Mouse (Mus musculus) NIH3T3 (cell line): Measurements from ENCODE around the gene Pik3cd.
A peak's percentile ranks its signal among the peaks of the same experiment; 100 is the strongest.

Experiments
- DNase-seq: peaks from one replicate; pipeline ENCODE4 v3.0.0-alpha.2; 2012; ENCODE audit warnings: low read depth

Gene Pik3cd

DNA sequence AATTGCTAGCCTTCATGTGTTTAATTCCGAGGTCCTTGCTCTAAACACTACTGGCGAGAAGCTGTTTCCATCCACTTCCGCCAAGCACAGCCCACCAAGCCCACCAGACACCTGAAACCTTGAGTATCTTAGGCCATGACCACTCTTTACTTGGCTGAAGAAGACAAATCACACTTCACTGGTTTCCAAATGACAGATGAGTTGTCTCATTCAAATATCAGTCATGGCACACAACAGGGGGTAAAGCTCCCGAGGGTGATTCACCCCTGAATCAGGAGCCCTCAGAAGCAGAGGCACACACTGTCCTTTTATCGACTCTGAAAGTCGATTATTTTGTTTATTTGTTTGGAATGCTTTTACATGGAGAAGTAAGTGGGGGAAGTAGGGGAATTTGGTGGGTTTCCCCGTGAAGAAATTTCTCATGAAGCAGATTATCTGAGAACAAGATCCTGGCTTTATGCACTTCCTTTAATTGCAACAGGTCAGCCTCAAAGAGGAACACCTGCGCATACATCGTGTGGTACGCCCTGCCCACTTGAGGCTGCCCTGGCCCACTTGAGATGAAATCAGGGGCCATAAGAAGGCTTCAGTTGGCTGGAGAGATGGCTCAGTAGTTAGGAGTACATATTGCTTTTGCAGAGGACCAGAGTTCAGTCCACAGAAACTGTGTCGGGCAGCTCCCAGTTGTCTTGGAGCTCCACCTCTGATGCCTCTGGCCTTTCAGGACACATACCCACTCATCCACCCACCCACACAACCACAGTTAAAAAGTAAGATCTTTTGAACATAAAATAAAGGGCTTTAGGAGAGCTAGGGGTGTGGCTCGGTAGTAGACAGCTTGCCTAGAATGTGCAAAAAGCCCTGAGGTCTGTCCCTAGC, 12.3 kb downstream of the Pik3cd start:
- DNase-seq = no peak

DNA sequence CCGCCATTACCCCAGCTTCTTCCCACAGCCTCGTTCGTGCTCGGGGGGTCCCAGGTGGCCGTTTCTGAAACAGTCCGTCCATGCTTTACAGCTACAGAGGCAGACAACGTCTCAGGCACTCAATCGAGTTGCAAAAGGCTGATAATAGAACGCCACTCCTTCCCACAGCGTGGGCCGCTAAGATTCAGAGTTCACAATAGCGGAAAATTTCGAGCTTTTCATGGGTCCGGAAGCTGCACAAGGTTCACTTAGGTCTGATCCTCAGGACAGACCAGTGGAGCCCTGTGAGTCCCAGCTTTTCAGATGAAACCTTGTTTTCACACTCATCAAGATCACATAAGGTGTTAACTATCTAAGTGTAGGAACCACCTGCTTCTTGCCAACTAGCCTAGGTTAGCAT, 13.5 kb downstream of the Pik3cd start:
- DNase-seq = no peak

DNA sequence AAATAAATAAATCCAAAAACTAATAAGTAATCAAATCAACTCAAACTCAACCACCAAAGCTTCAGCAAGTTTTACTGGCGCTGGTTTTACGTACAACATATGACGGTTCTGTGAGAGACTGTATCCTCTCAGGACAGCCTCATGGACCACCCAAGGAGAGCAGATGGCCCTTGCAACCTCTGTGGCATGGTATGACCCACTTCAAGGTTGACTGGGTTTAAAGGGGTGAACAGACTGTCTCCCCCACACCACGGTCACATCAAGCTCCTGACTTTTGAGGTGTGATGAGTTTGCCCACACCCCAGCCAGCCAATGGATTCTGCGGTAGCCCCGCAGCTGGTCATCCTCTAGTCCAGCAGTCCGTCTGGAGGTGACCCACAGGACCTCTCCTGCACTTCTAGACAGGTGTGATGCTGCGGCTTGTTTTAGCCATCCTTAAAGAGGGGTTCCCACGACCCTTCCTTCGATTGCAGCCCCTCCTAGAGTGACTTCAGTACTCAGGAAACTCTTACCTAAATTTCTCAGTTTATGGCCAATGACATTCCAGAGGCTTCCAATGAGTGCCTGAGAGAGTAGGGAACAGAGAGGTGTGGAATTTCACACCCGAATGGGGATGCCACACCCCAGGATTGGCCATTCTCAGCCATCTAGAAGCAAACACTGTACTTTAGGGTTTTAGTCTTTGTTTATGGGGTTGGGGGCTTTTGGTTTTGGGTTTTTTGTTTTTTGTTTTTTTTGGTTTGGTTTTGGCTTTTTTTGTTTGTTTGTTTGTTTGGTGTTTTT, 17.3 kb downstream of the Pik3cd start:
- DNase-seq = no peak

DNA sequence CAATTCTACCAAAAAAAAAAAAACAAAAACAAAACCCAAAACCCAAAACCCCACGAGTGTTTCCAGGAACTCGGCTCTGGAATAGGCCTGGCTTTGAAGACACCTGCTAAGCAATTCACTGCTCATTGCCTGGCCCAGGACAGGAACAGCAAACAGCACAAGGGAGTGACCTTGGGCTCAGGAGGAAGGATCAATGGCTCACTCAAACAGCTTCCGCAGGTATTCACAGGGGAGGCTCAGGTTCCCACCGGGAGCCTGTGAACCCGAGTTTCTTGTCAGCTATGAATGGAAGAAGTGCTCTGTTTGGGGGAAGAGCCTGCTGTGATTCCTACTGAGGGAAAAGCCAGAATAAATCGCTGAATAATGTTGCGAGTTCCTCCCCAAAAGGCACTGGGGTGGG, 18.5 kb downstream of the Pik3cd start:
- DNase-seq = no peak

DNA sequence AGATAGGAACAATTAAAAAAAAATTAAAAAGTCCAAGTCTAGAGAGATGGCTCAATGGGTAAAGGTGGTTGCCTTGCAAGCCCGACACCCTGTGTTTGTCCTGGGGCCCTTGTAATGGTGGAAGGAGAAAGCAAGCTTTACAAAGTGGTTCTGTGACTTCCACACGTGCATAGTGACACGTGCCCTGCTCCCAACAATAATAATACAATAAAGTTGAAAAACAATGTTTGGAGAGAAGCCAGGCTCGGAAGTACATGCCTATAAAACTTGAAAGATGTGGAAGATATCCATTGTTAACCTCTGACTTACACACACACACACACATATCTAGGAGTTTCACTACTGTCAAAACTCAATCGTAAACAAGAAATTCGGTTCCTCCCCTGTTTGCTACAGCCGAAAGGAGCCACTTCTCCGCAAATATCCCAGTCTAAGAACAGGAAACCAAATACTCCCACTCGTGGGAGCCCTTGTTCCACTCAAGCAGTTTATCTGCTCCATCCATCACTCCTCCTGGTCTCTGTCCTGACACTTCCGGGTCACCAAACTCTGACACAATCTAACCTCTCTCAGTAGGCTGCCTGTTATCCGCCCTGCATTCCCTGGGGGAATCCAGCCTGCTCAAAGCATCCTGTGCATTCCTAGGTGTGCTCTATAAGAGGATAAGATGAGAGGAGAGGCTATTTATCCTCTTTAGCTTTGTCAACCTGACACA, 23.2 kb downstream of the Pik3cd start:
- DNase-seq = no peak

DNA sequence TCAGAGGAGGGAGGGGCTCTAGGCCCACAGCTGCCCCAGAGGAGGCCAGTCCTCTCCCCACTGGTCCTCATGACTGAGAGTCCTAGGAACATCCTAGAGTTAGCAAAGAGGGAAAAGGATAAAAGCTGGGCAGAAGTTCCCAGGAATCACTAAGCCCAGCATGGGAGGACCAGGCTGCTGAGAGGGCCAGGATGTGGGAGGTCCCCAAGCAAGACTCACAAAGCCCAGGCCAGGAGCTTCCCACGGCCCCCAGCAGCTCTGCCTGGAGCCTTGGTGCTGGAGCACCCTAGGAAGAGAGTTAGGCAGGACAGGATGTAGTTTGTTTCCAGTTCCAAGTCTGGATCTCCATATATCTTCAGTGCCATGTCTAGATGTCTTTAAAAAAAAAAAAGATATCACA, 24.4 kb downstream of the Pik3cd start:
- DNase-seq = no peak

DNA sequence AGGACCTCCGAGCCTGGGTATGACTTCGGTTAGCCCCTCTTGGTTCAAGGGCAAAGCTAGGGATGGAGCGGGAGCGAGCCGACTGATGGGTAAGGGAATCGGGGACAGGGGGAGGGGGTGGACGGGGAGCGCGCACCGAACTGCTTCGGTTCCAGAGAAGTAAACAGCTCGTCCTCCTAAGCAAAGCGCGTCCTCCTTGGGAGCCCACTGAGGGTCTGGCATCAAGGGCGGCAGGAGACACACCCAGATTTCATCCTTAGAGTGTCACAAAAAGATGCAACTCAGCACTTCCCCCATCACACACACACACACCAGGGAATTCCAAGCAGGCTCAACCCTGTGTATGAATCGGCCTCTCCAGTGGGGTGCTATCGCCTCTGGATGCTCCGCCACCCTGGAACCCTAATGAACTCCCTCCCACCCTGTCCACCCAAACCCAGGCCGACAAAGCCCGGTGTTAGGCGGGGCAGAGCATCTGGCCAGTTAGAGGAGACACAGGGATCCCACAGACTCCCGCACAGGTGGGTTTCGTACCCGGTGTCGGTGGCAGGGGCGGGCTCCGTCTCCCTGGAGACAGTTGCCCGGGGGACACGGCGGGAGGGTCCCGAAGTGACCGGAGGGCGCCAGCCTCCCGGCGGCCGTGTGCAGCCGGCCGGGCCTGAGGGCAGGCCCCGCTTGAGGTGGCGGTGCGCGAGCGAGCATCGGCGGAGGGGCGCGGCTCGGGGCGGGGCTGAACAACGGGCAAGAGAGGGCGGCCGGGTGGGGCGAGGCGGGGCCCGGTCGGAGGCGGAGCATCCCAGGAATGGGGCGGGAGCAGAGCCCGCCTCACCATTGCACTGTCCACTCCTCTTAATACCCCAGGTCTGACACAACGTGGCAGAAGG, 26.8 kb downstream of the Pik3cd start:
- DNase-seq = peak; percentile 84

DNA sequence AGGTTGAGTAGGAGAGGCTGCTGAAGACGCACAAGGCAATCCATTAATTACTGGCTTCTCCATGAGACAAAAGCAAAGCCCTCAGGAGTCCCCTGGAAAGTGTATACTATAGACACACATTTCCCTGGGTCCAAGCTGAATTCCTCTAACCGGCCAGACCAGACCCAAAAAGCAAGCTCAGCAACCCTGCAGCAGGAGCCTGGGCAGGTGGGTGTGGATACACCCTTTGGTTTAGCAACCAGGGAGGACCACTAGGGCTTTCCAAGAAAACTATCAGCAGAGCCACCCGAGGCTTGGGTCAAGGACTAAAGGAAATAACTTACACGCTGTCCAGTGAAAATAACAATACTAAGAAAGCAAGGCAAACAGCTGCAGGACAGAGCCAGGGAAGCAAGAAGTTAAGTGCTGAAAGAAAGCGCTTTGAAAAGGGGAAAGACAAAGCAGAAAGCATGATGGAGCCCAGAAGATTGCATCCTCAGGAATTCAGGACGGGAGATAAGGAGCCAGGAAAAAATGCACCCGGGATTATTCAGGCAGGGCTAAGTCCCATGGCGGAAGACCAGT, 27.5 kb downstream of the Pik3cd start:
- no peak for DNase-seq

DNA sequence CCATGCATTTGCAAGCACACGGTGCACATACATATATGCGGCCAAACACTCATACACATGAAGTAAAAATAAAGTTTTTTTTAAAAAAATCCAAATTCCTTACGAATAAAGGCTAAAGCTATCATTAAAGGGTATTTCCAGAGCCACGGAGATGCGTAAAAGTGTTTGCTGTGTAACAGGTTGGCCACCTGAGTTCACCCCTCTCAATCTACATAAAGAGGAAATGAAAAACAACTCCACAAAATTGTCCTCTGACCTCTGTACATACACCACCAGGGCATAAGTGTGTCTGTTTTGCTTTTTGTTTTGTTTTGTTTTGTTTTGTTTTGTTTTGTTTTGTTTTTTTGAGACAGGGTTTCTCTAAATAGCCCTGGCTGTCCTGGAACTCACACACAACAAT, 29.6 kb downstream of the Pik3cd start:
- DNase-seq = no peak

DNA sequence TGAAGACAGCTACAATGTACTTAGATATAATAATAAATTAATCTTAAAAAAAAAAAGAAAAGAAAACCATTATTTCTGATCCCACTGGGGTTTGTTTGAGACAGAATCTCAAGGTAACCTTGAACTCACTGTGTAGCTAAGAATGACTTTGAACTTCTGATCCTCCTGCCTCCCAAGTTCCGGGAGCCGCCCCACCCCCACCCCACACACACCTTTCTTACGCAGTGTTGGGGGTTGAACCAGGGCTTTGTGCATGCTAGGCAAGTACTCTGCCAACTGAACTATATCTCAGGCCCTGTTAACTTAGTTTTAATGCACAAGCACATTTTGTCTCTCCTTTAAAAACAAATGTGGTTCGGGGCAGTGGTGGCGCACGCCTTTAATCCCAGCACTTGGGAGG, 31.2 kb downstream of the Pik3cd start:
- DNase-seq = no peak

DNA sequence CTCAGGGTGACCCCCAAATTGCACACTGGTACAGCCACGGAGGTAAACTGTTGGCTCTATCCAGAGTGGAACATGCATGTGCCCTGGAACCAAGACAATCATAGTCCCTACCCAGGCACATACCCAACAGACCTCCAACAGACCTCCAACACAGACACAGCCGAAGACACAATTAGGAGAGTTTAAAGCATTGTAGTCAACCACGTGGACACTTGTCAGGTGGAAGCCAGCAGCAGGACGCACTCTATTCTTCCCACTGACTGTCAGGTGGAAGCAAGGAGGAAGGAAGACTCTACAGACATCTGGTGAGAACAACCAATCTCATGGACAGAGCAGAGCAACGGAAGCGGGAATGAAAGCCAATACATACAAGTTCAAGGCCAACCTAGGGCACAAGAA, 36.7 kb downstream of the Pik3cd start:
- DNase-seq = no peak

DNA sequence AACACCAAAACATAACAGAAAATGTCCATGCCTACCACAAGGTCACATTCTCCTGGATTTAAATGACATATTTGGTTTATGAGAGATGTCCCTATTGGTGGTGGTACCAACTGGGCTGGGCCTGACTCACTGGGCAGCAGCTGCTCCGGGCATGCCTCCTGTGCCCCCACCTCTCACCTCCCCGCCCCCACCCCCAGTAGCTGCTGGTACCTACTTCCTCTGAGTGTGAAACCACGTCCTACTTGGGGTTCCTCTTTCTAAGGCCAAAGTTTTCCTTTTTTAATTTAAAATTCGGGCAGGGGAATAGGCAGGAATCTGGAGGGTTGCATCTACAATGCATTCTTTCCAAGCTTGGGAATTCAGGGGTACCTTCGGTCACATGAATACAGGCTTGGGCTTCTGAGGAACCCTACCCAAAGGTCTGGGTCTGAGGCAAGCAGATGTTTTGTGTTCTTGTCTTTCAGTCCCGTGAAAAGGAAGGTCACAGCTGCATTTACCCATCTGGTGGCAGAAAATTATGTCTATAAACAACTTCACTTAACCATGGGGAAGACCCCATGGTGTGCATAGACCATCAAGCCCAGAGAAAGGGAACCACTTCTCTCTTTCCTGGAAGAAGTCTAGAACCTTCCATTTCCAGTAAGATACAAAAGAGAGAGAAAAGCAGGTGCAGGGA, 37.2 kb downstream of the Pik3cd start:
- DNase-seq = no peak

DNA sequence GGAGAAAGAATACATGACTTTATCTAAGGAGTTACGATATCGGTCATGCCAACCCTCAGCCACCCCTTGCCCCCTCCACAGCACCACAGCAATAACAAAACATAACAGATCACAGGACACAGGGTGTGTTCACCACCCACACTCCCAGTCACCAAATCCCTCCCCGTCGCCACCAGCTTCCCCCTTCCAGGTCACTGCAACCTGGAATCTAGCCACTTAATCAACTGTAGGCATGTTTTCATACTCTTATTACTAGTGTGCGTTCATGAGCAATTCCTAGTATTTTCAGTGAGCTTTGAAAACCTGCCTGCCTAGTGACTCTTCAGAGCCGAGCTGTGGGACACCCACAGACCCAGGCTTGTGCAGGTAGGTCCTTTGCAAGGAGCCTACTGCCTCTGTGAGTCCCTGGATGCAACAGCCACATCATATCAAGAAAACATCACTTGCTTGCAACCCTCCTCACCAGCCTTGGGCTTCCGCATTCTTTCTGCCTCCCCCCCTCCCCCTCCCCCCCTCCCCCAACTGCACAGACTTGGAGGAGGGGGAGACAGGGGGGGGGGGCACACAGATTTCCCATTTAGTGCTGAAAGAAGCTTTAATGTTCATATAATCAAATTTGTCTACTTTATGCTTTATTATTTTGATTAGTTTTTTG, 38.4 kb downstream of the Pik3cd start:
- DNase-seq = no peak

DNA sequence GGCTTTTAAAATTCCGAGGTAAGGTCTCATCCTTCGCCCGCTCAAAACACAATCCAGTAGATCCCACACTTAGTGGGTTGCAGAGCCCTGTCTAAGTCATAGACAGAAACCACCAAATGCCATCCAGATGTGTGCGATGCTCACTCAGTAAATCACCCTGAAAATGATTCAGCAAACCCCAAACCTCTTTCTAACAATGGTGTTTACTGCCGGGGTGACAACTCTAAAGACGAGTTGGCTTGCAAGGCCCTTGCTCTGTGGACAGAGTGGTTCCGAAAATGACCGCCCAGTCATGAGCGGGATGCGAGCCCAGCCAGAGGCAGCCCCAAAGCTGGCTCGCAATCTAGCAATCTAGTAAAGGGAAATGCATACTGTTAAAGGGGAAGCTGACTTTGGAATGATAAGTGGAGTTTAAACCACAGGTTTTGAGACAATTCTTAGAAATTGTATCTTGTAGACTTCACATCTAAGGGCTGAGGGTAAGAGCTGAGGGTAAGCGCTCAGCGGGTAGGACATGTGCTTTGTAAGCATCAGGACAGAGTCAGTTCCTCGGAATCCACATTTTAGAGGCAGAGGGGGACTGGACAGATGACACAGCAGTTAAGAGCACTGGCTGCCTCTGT, 40.3 kb downstream of the Pik3cd start:
- DNase-seq = peak; percentile 46

DNA sequence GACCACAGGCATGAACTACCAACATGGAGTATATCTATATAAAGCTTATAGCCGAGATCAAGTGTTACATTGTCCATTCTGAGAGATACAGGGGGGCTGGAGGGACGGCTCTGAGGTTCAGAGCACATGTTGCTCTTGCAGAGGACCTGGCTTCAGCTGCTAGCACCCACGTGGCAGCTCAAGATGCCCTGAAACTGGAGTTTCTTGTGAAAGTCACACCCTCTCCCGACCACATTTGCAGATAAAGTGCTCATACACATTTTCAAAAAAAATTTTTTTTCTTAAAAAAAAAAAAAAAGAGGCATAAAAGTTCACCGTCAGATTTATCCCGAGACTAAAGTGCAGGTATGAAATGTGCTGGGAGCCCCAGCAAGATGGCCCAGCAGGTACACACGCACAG, 41.8 kb downstream of the Pik3cd start:
- DNase-seq = no peak

DNA sequence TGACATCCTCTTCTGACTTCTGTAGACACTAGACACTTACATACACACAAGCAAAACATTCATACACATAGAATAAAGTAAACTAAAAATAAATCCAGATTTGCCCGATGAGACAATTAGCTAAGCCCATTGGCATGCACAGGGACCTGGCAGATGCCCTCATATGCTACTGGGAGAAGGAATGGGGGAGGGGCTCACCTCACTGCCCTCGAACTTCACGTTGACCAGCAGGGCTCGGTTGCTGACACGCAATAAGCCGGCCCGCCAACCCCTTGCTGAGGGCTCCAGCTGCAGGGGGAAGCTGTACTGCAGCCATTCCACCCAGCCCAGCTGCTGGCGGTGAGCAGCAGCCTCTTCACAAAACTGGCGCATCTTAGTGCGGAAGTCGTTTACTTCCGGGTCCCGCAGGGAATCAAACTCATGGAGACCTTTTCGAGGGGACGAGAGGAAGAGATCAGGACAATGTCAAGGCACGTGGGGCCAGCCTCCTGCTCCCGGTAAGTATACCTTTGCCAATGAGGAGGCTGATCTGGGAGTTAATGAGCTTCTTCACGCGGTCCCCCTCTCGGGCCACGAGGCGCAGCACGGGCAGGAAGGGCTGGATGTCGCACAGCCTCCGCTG, 42.8 kb downstream of the Pik3cd start:
- peak; percentile 22 for DNase-seq

DNA sequence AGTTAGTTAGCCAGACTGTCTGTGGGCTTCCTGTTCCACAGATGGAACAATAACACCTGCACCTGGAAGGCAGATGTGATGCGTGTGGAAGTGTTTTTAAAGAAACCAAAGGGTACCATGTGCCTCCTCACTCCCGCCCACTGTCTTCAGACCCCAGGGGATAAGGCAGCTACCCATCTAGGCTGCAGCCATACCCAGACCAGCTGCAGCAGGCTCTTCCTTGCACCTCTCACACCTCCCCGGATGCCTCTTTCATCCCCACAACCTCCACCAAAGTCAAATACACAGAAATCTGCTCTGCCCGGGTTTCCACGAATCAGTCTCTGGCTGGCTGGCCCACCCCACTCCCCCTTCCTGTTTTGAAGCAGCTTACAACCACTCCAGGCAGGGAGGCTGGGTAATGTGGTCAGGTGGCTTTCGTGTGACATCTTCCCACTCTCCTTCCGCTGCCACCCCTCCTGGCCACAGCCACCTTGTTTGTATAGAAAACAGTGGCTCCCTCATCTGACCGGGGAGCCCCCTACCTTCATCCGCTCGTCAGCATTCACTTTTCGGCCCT, 44.4 kb downstream of the Pik3cd start:
- no peak for DNase-seq

DNA sequence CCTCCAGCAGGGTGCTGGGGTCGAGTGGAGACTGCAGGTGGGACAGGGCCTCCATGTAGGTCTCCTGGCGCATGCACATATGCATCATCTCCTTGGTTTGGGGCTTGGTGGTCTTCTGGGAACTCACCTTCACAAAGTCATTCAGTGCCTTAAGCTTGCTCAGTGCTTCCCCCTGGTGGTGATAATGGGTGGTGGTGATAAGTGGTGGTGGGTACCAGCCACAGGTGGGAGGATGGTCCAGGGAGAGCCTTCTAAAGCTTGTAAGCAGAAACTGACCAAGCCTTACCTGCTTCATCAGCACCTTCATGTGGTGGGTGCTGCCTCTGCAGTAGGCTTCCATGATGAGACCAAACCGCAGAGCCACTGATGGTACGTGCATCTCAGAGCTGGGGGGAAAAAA, 48.1 kb downstream of the Pik3cd start:
- DNase-seq = peak; percentile 44
